Mouse (Mus musculus): ENCODE results near the gene 1700125H20Rik. TPM values are rescaled to one million over a fixed set of nuclear protein-coding genes. Genes with fewer than 3 reads are reported as not detected.

1700125H20Rik gene
- polyA plus RNA-seq, 2 experiments from 2014 or later: not detected

GRCm38 (mm10) chr11:85184839-85185238 is 14.6 kb downstream of the 1700125H20Rik start:
- no peak for ATAC-seq

DNA sequence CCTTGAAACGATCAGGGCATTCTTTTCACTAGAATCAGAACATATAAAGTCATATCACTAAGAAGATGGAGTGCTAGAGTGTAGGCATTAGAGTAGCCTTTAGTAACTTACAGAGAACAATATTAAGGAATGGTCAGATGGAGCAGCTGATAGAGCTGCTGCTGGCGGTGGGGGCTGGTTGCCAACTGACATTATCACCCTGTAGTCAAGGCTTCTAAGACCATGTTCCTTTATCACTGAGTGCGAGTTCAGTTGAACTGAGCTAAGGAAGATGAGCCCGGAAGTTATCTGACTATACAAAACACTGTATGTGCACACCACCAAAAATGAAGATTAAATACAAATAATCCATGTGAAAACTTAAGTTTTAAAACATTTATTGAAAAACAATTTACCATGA is 18.9 kb downstream of the 1700125H20Rik start:
- no peak for ATAC-seq

GRCm38 (mm10) chr11:85190741-85191140 is 20.5 kb downstream of the 1700125H20Rik start:
- no peak for ATAC-seq

DNA sequence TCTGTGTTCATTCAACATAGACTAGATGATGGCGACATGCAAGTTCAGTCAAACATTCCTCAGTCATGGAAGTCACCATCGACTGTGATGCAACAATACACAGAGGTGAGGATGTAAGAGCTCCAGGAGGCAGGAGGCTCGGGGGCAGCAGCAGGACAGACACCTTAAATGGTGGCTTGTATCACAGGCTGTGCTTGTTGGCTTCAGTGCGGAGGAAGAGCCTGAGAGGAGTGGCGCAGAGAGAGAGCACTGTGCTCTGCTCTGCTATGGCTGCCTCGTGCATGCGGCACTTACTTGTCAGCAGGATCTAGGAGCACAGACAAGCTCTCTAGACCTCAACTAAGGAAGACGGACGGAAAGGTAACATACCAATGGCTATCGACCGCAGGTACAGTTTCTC is 24.0 kb downstream of the 1700125H20Rik start:
- no peak for ATAC-seq

DNA sequence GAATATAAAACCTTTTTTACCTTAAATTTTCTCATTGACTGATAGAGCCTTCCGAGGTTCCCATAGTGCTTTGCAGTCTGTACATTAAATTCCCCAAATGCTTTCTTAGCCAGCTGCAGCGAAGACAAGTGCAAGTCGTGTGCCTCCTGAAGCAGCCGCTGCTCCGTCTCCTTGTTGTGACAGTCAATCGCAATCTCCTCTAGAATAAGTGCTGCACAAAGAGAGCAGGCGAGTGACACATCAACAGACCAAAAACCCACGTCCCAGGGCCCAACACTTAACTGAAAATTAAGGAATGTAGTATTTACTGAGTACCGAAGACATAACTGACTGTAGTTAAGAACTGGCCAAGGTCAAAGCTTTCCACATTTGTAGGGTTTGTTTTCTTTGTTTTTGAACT is 25.8 kb downstream of the 1700125H20Rik start:
- ATAC-seq: no peak

DNA sequence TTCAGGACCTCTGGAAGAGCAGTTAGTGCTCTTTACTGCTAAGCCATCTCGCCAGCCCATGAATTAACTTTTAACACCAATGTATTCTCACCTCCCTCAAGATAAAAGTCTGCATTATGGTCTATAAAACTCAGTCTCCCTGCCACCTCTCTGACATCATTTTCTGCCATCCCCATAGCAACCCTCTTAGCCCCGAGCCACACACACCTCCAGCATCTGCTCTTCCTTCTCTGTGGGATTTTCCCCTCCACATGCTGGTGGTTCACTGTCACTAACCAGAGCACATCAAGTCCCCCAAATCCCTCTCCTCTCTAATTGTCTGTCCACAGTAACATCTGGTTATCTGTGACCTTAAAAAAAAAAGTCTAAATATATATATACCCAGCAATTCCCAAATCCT is 28.7 kb downstream of the 1700125H20Rik start:
- no peak for ATAC-seq

DNA sequence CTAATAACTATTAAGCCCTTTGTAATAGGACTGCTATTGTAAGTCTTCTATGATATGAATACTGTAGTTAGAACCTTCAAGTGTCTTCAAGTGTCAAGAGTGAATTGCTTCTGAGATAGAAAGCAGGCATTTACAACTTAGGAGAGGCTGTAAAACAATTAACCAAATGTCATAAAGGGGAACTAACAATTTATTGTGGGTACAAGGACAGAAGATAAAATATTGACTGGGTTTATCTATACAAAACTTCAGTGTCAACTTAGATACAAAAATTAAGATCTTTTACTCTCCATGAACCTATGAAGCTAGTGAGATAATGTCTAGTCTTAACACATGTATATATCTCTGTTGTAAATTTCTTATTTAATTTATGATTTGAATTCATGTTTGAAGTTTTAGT is 36.0 kb downstream of the 1700125H20Rik start:
- no peak for ATAC-seq

- ATAC-seq: no peak
Observed at GRCm38 (mm10) chr11:85211151-85211550, 40.9 kb downstream of the 1700125H20Rik start.

GRCm38 (mm10) chr11:85213215-85213614 is 43.0 kb downstream of the 1700125H20Rik start:
- no peak for ATAC-seq

DNA sequence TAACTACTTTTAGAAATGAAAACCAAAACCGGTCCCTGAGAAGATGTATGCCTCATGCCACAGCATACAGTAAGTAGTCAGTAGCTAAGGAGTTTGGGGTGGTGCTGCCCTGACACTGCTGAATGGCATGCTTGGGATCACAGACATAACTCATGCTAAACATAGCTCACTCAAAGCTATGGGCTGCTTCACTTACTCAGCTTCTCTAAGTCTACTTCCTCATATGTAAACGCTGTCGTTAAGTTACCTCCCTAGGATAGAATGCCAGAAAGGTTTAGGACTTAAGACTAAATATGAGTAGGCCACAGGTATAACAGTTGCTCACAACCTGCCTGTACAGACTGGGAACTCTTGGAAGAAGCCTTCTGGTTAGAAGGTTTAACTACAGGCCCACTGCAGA is 44.5 kb downstream of the 1700125H20Rik start:
- ATAC-seq: no peak

GRCm38 (mm10) chr11:85219014-85219413 is 48.8 kb downstream of the 1700125H20Rik start:
- ATAC-seq: no peak

DNA sequence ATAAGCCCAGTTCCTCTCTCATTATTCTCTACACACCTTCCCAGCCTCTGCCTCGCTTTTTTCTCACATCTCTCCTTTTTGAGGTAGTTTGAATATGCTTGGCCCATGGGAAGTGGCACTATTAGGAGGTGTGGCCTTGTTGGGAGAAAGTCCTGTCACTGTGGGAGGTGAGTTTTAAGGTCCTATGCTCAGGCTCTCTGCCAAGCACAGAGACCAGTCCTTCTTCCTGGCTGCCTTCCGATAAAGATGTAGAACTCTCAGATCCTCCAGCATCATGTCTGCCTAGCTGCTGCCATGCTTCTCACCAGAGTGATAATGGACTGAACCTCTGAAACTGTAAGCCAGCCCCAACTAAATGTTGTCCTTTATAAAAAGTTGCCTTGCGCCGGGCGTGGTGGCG is 52.4 kb downstream of the 1700125H20Rik start:
- no peak for ATAC-seq

DNA sequence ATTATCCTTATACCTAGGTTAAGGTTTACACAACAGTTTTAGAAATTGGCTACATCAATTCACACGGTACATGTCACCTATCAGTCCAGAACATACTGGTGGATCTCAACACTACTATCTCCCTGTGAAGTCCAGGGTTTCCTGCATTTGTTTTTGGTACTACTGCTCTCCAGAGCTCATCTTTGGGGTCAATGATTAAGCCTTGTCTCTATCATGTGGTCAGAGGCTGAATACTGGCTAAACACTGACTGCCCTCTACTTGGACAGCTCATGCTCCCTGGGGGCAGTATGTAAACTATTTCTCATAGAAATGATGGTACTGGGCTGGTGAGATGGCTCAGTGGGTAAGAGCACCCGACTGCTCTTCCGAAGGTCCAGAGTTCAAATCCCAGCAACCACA is 53.0 kb downstream of the 1700125H20Rik start:
- no peak for ATAC-seq

Other genes with a start within 250 kb of the 1700125H20Rik start
- gene Car4, start 212.6 kb upstream of the 1700125H20Rik start, polyA plus RNA-seq (2017; shearing (Covaris generic)): not detected
- 10 to 100 TPM; 10.9 to 15.6 TPM for gene Usp32, start 30.2 kb upstream of the 1700125H20Rik start, polyA plus RNA-seq (2017; shearing (Covaris generic))
- 10 to 100 TPM; 15.0 to 19.2 TPM for gene Appbp2, start 64.7 kb downstream of the 1700125H20Rik start, polyA plus RNA-seq (2017; shearing (Covaris generic))
- 1 to 10 TPM; 3.0 to 5.2 TPM for gene Ppm1d, start 140.8 kb downstream of the 1700125H20Rik start, polyA plus RNA-seq (2017; shearing (Covaris generic))
- 10 to 100 TPM; 56.0 to 63.1 TPM for gene Bcas3, start 182.8 kb downstream of the 1700125H20Rik start, polyA plus RNA-seq (2017; shearing (Covaris generic))

Measured in CD4-positive, CD25-positive, alpha-beta regulatory T cell, adult 4 months (primary cell).